Mouse (Mus musculus) liver, adult 2 months (tissue): ENCODE data around the gene Tyrp1.

Source experiments
- CTCF ChIP-seq: fragments of 200-500 bp; IDR thresholded peaks from 2 replicates; pipeline ENCODE4 v1.5.1; 2011; ENCODE audit warnings: low read depth, low read length, control low read depth
- POLR2A ChIP-seq: fragments of 200-500 bp; IDR thresholded peaks from 2 replicates; pipeline ENCODE4 v1.6.1; 2011; ENCODE audit warnings: low read length, control low read depth; ENCODE audit not compliant: insufficient read depth; ENCODE audit errors: extremely low read depth

DNA sequence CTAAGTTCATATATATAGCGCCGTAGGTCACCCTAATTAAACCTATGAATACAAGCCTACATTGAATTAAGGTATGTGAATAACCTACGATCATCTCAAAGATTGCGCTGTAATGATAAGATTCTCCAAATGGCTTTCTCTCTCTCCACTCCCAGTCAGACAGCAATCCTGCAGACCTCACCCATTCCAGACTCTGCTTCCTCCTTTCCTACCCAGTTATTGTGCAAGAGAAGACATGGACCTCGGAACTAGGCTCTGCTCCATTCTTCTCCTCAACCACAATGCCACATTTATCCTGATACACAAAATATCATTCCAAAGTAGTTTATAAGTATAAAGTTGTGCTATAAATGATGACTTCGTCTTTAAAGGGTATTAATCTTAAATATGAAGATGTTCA is 57.1 kb downstream of the Tyrp1 start:
- no peak for TF ChIP-seq CTCF
- no peak for TF ChIP-seq POLR2A
